Mouse (Mus musculus) midbrain, embryonic 12.5 days (tissue): ENCODE results near the gene Plekhg5. TPM values are rescaled to one million over a fixed set of nuclear protein-coding genes. Genes with fewer than 3 reads are reported as not detected.

Experiments
- ATAC-seq: fragments of 200-750 bp; cut with Nextera tagmentation; 2 replicates; pipeline ENCODE4 v1.8.0; 2017; ENCODE audit warnings: low read depth, moderate TSS enrichment, moderate library complexity; ENCODE audit not compliant: low FRiP score
- H3K27ac ChIP-seq: fragments of 300-500 bp; sonication (generic); replicated peaks from 2 replicates; pipeline ENCODE4 v1.5.1; 2016; ENCODE audit warnings: mild to moderate bottlenecking
- H3K27me3 ChIP-seq: fragments of 300-500 bp; sonication (generic); 2 replicates; pipeline ENCODE4 v1.6.1; 2016; ENCODE audit warnings: mild to moderate bottlenecking
- H3K36me3 ChIP-seq: fragments of 300-500 bp; sonication (generic); 2 replicates; pipeline ENCODE4 v1.6.1; 2016
- H3K4me1 ChIP-seq: fragments of 300-500 bp; sonication (generic); 2 replicates; pipeline ENCODE4 v1.6.1; 2016
- H3K4me2 ChIP-seq: fragments of 300-500 bp; sonication (generic); replicated peaks from 2 replicates; pipeline ENCODE4 v1.6.1; 2016; ENCODE audit warnings: mild to moderate bottlenecking, moderate library complexity
- H3K4me3 ChIP-seq: fragments of 300-500 bp; sonication (generic); 2 replicates; pipeline ENCODE4 v1.5.1; 2016; ENCODE audit warnings: mild to moderate bottlenecking
- H3K9ac ChIP-seq: fragments of 300-500 bp; sonication (generic); replicated peaks from 2 replicates; pipeline ENCODE4 v1.6.1; 2016; ENCODE audit warnings: mild to moderate bottlenecking, moderate library complexity
- H3K9me3 ChIP-seq: fragments of 300-500 bp; sonication (generic); 2 replicates; pipeline ENCODE4 v1.6.1; 2016; ENCODE audit warnings: mild to moderate bottlenecking
- WGBS: fragments of 180-500 bp; shearing (Covaris S2); methylation state at CpG from one replicate; pipeline ENCODE4 v1.1.7; 2016; 5-methylcytosine and 5-hydroxymethylcytosine counted together
- polyA plus RNA-seq: library from polyadenylated mRNA; unstranded; fragments of >200 nt; fragmentation: Nextera tagmentation; extraction: Ambion mirVana; gene quantifications from 2 replicates; pipeline ENCODE4 v1.2.1, GENCODE M21; 2016

The Plekhg5 gene
- polyA plus RNA-seq, 1 experiment from 2014 or later: 9.4 TPM

DNA sequence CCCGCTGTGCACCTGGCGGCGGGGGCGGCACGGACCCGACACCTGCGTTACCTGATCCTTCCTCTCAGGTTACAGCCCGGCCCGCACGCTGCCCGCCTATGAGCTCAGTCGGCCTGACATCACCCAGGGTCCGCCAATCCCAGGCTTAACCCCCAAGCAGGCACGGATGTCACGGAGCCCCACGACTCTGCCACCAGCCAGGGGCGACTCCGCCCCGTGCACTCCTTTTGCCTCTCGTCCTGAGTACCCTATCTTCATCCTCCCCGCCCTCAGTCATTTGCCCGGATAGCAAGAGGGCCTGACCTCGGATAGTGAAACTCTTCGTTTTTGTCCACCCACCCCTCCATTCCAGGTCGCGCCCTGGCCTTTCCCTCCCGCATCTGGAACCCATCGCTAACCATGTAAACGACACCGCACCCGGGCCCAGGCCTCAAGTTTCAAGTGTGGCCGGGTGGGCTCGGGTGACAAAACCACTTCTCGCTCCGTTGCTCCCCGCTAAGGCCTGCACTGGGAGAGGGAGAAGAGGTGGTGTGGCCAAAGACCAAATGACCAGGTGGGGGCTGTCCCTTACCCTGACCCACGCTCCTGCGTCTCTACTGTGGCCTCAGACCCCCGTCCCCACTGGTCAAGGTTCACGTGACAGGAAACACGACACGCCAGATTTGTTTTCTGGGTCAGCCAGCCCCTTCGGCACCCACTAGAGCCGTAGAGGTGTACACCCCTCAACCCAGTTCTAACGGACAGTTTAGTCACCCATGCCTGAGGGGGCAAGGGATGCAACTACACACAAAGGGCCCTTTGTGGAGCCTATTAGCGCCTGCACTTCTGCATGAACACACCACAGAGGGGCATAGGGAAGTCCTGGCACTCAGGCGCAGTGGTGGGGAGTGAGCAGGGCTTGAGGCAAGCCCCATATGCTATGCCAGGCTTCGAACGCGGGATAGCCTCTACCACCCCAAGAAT is 59.8 kb downstream of the Plekhg5 start:
- Histone ChIP-seq H3K4me1 (peaks cover 29% of the 10 kb centered on the region), H3K27me3 (peaks cover 98% of the 10 kb centered on the region), H3K9me3 (no peaks in the 10 kb centered on the region), H3K36me3 (no peaks in the 10 kb centered on the region), H3K9ac (no peak overlapping the region), H3K4me3 (peak overlapping the region; percentile 33; the same call in 1 of the 2 replicates), H3K27ac (no peak overlapping the region), H3K4me2 (peak overlapping the region; percentile 53)
- WGBS: 4% methylated on average over 50 of the region's 50 CpGs
- no peak for ATAC-seq

DNA sequence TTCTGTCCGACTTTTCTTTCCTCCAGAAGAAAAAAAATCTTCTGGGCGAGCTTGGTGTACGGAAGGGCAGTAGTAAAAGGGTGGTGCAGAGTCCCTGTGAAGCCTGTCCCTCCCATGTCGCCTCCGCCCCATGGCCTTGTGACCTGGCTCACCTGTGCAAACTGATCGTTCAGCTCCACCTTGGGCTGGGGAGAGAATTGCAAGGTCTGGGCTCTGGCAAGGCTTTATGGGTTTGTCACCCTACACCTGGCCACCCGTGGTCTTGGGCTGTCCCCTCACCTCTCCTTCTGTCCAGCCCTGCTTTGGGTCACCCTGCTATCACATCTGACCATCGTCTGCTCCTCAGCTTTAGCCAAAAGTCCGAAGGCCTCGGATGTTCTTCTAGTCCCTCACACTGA is 60.5 kb downstream of the Plekhg5 start:
- Histone ChIP-seq H3K27ac (no peak overlapping the region), H3K27me3 (peaks cover 97% of the 10 kb centered on the region), H3K9me3 (no peaks in the 10 kb centered on the region), H3K36me3 (no peaks in the 10 kb centered on the region), H3K4me1 (peaks cover 29% of the 10 kb centered on the region), H3K9ac (no peak overlapping the region), H3K4me3 (no peak overlapping the region), H3K4me2 (no peak overlapping the region)
- no peak for ATAC-seq
- WGBS: 32% methylated on average over 10 of the region's 10 CpGs

DNA sequence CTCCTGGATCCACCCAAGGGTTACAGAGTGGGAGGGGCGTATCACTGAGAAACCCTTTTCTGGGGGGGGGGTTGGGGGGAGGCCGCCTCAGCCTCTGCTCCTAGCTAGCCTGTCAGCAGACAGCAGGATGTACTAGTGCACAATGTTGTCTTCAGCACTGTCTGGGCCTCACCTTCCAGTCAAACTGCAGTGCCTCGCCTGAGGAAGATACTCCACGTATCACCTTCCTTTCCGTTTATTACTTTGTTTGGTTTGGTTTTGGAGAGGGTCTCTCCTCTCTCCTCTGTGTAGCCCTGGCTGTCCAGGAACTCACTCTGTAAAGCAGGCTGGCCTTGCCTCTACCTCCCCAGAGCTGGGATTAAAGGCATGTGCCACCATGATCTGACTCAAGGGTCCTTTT is 60.9 kb downstream of the Plekhg5 start:
- Histone ChIP-seq H3K27ac (no peak overlapping the region), H3K9me3 (no peaks in the 10 kb centered on the region), H3K36me3 (no peaks in the 10 kb centered on the region), H3K9ac (no peak overlapping the region), H3K4me1 (peaks cover 29% of the 10 kb centered on the region), H3K27me3 (peaks cover 95% of the 10 kb centered on the region), H3K4me3 (no peak overlapping the region), H3K4me2 (no peak overlapping the region)
- ATAC-seq: no peak
- WGBS: 50% methylated on average over 5 of the region's 5 CpGs

DNA sequence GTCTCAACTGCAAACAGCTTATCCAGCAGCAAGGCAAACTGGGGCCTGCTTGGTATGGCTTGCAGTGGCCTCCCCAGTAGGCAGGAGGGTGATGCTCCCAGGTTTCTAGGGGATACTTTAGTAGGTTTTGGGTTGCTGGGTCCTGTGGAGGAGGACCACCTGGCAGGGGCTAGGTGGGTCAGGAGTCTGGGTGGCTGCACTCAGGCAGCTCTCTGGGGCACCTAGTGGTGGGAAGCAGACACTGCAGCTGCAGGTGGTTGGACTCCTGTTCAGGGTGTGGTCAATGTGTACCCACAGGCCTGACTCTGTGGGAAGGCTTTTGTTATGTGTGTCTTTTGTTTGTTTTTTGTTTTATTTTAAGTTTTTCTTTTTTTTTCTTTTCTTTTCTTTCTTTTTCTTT is 62.2 kb downstream of the Plekhg5 start:
- Histone ChIP-seq H3K4me2 (no peak overlapping the region), H3K27me3 (peaks cover 93% of the 10 kb centered on the region), H3K9ac (no peak overlapping the region), H3K36me3 (no peaks in the 10 kb centered on the region), H3K27ac (no peak overlapping the region), H3K4me1 (peaks cover 33% of the 10 kb centered on the region), H3K4me3 (no peak overlapping the region), H3K9me3 (no peaks in the 10 kb centered on the region)
- no peak for ATAC-seq

DNA sequence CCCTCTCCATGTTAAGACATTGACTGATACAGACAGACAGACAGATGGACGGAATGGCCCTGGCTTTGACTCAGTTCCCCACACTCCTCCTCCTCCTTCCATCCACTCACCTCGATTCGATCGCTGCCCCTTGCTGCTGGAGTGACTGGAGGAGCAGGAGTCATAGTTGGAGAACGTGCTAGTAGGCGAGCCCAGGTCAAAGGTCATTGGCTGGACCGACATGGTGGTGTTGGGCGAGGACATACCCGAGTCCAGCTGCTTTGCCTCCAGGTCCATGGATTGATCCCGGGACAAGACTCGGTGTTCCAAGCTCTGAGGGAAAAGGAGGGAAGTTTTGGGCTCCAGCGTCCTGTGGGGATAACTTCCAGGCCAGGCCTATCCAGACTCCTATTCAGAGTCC is 63.1 kb downstream of the Plekhg5 start:
- no peak for ATAC-seq
- WGBS: 83% methylated on average over 12 of the region's 12 CpGs
- H3K9ac ChIP-seq: no peak overlapping the region
- H3K4me1 ChIP-seq: peaks cover 28% of the 10 kb centered on the region
- no peak overlapping the region for H3K4me3 ChIP-seq
- no peak overlapping the region for H3K4me2 ChIP-seq
- H3K27ac ChIP-seq: no peak overlapping the region
- no peaks in the 10 kb centered on the region for H3K9me3 ChIP-seq
- peaks cover 91% of the 10 kb centered on the region for H3K27me3 ChIP-seq
- H3K36me3 ChIP-seq: no peaks in the 10 kb centered on the region

DNA sequence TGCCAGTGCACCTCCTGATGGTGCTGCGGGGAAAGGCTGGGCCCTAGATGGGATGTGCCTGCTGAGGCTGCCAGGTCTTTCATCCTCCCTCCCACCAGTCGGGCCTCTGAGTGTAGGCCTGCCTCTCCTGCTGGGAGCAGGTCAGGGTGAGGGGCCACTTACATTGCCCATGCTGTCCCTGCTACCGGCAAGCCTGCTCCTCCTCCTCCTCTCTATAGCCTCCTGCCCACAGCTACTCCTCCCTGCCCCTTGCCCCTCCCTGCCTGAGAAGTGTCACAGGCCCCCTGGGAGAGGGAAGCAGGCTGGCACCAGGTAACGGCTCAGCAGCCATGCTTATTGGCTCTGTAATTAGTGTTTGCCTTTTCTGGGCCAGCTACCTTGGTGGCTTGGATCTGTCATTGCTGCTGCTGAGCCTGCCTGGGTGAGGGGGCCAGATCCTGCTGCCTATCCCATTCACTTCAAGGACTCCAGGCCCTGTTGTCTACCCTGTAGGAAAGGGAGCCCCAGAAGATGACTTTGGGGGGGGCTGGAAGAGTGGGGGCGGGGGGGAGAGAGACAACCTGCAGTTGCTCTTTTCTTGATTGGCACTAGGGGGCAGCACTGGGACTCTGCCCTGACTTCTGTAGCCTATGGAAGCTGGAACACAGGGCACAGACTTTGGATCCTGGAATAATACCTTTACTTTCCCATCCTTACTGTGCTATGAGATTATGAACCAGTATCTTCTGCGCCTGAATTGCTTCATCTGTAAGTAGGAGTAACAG is 64.0 kb downstream of the Plekhg5 start:
- no peak overlapping the region for H3K9ac ChIP-seq
- no peaks in the 10 kb centered on the region for H3K36me3 ChIP-seq
- no peak overlapping the region for H3K4me3 ChIP-seq
- H3K27me3 ChIP-seq: peaks cover 91% of the 10 kb centered on the region
- no peaks in the 10 kb centered on the region for H3K9me3 ChIP-seq
- no peak for ATAC-seq
- WGBS: 30% methylated on average over 6 of the region's 6 CpGs
- no peak overlapping the region for H3K27ac ChIP-seq
- peaks cover 19% of the 10 kb centered on the region for H3K4me1 ChIP-seq
- H3K4me2 ChIP-seq: no peak overlapping the region

DNA sequence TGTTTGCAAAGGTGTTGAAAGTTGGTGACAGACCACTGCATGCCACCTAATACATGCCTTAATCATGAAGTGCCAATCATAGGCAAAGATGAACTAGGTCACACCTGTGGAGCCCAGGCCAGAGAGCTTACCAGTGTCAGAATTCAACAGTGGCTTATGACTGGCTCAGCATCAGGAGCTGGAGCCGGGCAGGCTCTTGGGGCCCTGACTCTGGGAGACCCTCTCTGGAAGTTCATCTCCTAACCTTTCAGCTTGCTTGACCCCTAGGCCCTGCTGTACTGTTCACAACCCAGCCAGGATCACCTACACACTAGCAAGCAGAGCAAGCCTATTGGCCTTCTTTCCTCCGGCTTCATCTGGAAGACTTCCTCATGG is 64.6 kb downstream of the Plekhg5 start:
- Histone ChIP-seq H3K9ac (no peak overlapping the region), H3K27me3 (peaks cover 91% of the 10 kb centered on the region), H3K27ac (no peak overlapping the region), H3K36me3 (no peaks in the 10 kb centered on the region), H3K4me2 (no peak overlapping the region), H3K4me1 (peaks cover 13% of the 10 kb centered on the region), H3K4me3 (no peak overlapping the region), H3K9me3 (no peaks in the 10 kb centered on the region)
- 93% methylated on average over 2 of the region's 2 CpGs for WGBS
- no peak for ATAC-seq

DNA sequence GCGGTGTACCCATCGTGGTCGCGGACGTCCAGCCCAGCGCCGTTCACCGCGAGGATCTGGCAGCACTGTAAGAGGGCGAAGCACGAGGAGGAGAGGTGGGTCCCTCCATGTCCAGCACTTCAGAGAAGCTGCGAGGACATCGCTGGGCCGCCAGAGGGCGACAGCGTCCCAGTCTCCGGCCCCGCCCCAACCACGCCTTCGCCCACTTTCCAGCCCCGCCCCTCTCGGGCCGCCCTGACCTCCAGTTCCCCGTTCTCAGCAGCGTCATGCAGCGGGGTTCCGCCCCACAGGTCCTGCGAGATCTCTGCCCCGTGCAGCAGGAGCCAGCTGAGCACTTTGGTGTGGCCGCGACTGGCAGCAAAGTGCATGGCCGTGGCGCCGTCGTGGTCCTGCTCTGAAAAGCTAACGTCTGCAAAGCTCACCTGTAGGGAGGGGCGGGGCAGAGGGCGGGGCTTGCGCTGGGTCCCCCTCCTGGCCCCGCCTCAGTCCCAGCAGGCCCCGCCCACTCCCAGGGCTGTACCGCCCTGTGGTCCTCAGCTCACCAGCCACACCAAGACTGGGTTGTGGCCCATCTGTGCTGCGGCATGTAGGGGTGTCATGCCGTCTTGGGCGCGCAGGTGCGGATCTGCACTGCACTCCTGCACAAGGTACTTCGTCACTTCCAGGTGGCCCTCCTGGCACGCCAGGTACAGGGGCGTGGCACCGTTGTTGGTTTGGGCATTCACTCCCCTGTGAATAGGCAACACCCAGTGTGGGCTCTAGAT is 66.4 kb downstream of the Plekhg5 start:
- 3% methylated on average over 51 of the region's 51 CpGs for WGBS
- ATAC-seq: peak; percentile 76

DNA sequence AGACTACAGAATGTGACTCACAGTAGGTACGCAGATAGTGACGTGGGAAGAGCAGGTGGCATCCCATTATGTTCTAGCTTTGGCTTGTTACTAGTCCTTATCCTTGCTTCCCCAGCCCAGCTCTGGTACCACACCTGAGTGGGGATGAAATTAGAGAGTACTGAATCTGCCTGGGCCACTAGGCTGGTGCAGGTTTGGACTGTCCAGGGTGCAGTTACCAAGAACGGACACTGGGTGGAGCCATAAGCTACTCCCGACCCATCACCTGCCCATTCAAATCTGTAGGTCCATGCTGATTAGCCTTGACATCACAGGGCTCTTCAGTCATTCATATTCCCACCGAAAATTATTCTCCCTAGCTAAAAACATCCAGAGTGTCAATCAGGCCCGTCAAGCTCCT is 68.1 kb downstream of the Plekhg5 start:
- H3K27me3 ChIP-seq: peaks cover 72% of the 10 kb centered on the region
- ATAC-seq: no peak

More for the DNA sequence above, 66.4 kb downstream of the Plekhg5 start:
- Histone ChIP-seq H3K4me2 (peak overlapping the region; percentile 60), H3K9me3 (no peaks in the 10 kb centered on the region), H3K4me1 (peaks cover 5% of the 10 kb centered on the region), H3K27ac (no peak overlapping the region), H3K36me3 (no peaks in the 10 kb centered on the region), H3K4me3 (peak overlapping the region; percentile 37), H3K27me3 (peaks cover 80% of the 10 kb centered on the region), H3K9ac (no peak overlapping the region; the same call in 1 of the 2 replicates)

DNA sequence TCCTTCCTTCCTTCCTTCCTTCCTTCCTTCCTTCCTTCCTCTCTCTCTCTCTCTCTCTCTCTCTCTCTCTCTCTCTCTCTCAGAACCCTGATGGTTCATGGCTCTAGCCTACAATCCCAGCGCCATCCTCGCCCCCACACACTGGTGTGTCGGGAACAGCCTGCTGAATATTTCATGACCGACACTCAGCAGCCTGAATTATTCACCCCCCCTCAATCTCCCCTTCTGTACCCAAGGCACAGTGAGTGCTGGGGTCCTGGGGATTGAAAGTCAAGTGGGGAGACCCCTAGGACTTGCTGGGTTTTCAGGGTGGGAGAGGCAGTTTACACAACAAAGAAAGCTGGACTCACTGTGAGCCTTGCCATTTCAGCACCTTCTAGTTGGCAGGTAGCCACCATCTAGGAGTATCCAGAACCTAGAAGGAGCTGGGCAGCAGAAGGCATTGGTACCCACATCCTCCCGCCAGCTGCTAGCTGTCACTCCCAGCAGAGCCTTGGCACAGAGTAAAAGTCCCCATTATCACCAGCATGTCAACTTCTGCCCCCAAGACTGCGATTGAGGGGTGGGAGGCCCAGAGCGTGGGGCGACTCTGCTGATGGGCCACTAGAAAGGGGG is 69.3 kb downstream of the Plekhg5 start:
- peaks cover 69% of the 10 kb centered on the region for H3K27me3 ChIP-seq

More for the DNA sequence above, 68.1 kb downstream of the Plekhg5 start:
- H3K4me2 ChIP-seq: no peak overlapping the region
- H3K9ac ChIP-seq: no peak overlapping the region
- 35% methylated on average over 6 of the region's 6 CpGs for WGBS
- no peaks in the 10 kb centered on the region for H3K9me3 ChIP-seq
- no peaks in the 10 kb centered on the region for H3K36me3 ChIP-seq
- no peak overlapping the region for H3K27ac ChIP-seq
- H3K4me1 ChIP-seq: peaks cover 5% of the 10 kb centered on the region
- H3K4me3 ChIP-seq: no peak overlapping the region

DNA sequence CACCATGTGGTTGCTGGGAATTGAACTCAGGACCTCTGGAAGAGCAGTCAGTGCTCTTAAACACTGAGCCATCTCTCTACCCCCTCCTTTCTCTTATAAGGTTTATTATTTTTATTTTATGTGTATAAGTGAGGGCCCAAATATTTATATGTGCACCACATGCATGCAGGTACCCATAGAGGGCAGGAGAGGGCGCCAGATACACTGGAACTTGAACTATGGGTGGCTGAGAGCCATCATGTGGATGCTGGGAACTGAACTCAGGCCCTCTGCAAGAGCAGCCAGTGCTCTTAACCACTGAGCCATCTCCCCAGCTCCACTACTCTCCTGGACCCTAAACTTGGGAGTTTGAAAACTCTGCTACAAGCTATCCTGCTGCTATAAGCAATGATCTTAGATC is 71.3 kb downstream of the Plekhg5 start:
- 13% methylated on average over 1 of the region's 1 CpGs for WGBS
- ATAC-seq: no peak
- Histone ChIP-seq H3K9me3 (no peaks in the 10 kb centered on the region), H3K4me3 (no peak overlapping the region), H3K36me3 (no peaks in the 10 kb centered on the region), H3K27me3 (peaks cover 71% of the 10 kb centered on the region), H3K9ac (no peak overlapping the region), H3K4me1 (peaks cover 4% of the 10 kb centered on the region), H3K27ac (no peak overlapping the region), H3K4me2 (no peak overlapping the region)

More for the DNA sequence above, 69.3 kb downstream of the Plekhg5 start:
- H3K36me3 ChIP-seq: no peaks in the 10 kb centered on the region
- H3K9ac ChIP-seq: no peak overlapping the region
- no peak overlapping the region for H3K4me2 ChIP-seq
- peaks cover 5% of the 10 kb centered on the region for H3K4me1 ChIP-seq
- no peak for ATAC-seq
- no peak overlapping the region for H3K4me3 ChIP-seq
- WGBS: 75% methylated on average over 8 of the region's 8 CpGs
- H3K9me3 ChIP-seq: no peaks in the 10 kb centered on the region
- H3K27ac ChIP-seq: no peak overlapping the region
